9 mouse cellular contexts compared by ENCODE assay signal in genomic region chr11:79803006-79803405, GRCm38 (mm10).
DNase-seq lines count a peak whose midpoint lies in the region; ATAC-seq lines count a peak whose summit lies in the region.
"Had no signal": no experiment of that assay in that cellular context is flagged by ENCODE, and none has a peak within 500 bp of the region (broad histone marks: within the 10 kb centered on the region; RNA-seq: fewer than 3 reads in every experiment).

No protein-coding gene starts in this region.

- ATAC-seq in embryonic facial prominence, embryonic 12.5 days (ENCODE audit: insufficient number of reproducible peaks, insufficient read depth, low FRiP score, low TSS enrichment) = no peak
- peak; percentile 83 for ATAC-seq in intestine, embryonic 15.5 days
- no peak for ATAC-seq in liver, embryonic 11.5 days (replicated peaks; ENCODE audit: low FRiP score)

- peaks cover 38% of the 10 kb centered on the region for H3K4me1 ChIP-seq in embryonic facial prominence, embryonic 12.5 days
- peaks cover 42% of the 10 kb centered on the region for H3K4me1 ChIP-seq in embryonic facial prominence, embryonic 10.5 days
- peaks cover 23% of the 10 kb centered on the region for H3K4me1 ChIP-seq in intestine, embryonic 15.5 days (replicated peaks)
- H3K4me1 ChIP-seq in liver, embryonic 11.5 days (replicated peaks; ENCODE audit: control insufficient read depth, insufficient read depth, low read length) = peaks cover 3% of the 10 kb centered on the region; the same call in 1 of the 2 replicates

- no peak for DNase-seq in embryonic facial prominence, embryonic 10.5 days (ENCODE audit: low spot score)
- peak; percentile 61 to 73 for DNase-seq in right cerebral cortex, postnatal 10 days (ENCODE audit: low spot score in 2 of 2)
- no peak for DNase-seq in right cerebral cortex, postnatal 36 days (ENCODE audit: low spot score in 2 of 2)
- peak; percentile 78 to 89 for DNase-seq in lung, postnatal 4 days
- no peak for DNase-seq in adrenal gland, postnatal 4 days (ENCODE audit: low spot score in 2 of 2)
- DNase-seq in liver, embryonic 11.5 days (ENCODE audit: low spot score) = no peak

- H3K9me3 ChIP-seq in embryonic facial prominence, embryonic 12.5 days = no peaks in the 10 kb centered on the region
- peaks cover 8% of the 10 kb centered on the region; the same call in 1 of the 2 replicates for H3K9me3 ChIP-seq in embryonic facial prominence, embryonic 10.5 days
- no peaks in the 10 kb centered on the region for H3K9me3 ChIP-seq in intestine, embryonic 15.5 days
- no peaks in the 10 kb centered on the region for H3K9me3 ChIP-seq in liver, embryonic 11.5 days (ENCODE audit: control insufficient read depth, low read length)

- H3K36me3 ChIP-seq in embryonic facial prominence, embryonic 12.5 days = no peaks in the 10 kb centered on the region
- H3K36me3 ChIP-seq in embryonic facial prominence, embryonic 10.5 days (replicated peaks) = no peaks in the 10 kb centered on the region
- H3K36me3 ChIP-seq in intestine, embryonic 15.5 days = no peaks in the 10 kb centered on the region
- no peaks in the 10 kb centered on the region for H3K36me3 ChIP-seq in liver, embryonic 11.5 days (ENCODE audit: control insufficient read depth, insufficient read depth, low read length)
- H3K36me3 ChIP-seq: neural tube, embryonic 12.5 days had no signal

- no peaks in the 10 kb centered on the region; the same call in 1 of the 2 replicates for H3K27me3 ChIP-seq in embryonic facial prominence, embryonic 12.5 days
- peaks cover 64% of the 10 kb centered on the region for H3K27me3 ChIP-seq in embryonic facial prominence, embryonic 10.5 days (replicated peaks; ENCODE audit: low read depth, poor library complexity, severe bottlenecking)
- no peaks in the 10 kb centered on the region for H3K27me3 ChIP-seq in intestine, embryonic 15.5 days (replicated peaks)
- H3K27me3 ChIP-seq in liver, embryonic 11.5 days (replicated peaks; ENCODE audit: control insufficient read depth, insufficient read depth, low read length) = no peaks in the 10 kb centered on the region; the same call in 1 of the 2 replicates
- H3K27me3 ChIP-seq: neural tube, embryonic 12.5 days had no signal

- peak overlapping the region; percentile 65; the same call in 1 of the 2 replicates for H3K27ac ChIP-seq in embryonic facial prominence, embryonic 12.5 days
- no peak overlapping the region for H3K27ac ChIP-seq in embryonic facial prominence, embryonic 10.5 days (replicated peaks)
- peak overlapping the region; percentile 45 for H3K27ac ChIP-seq in intestine, embryonic 15.5 days
- no peak overlapping the region for H3K27ac ChIP-seq in liver, embryonic 11.5 days (ENCODE audit: low read depth, low read length)
- H3K27ac ChIP-seq: neural tube, embryonic 12.5 days had no signal

- no peak overlapping the region for H3K4me2 ChIP-seq in embryonic facial prominence, embryonic 12.5 days (replicated peaks)
- H3K4me2 ChIP-seq in intestine, embryonic 15.5 days (replicated peaks) = no peak overlapping the region
- H3K4me2 ChIP-seq in liver, embryonic 11.5 days = no peak overlapping the region
- H3K4me2 ChIP-seq: neural tube, embryonic 12.5 days had no signal

- 61% methylated on average over 5 of the region's 5 CpGs for WGBS in embryonic facial prominence, embryonic 12.5 days
- 83% methylated on average over 5 of the region's 5 CpGs for WGBS in embryonic facial prominence, embryonic 10.5 days
- WGBS in intestine, embryonic 15.5 days = 40% methylated on average over 5 of the region's 5 CpGs
- 69% methylated on average over 5 of the region's 5 CpGs for WGBS in liver, embryonic 11.5 days

- H3K4me3 ChIP-seq in embryonic facial prominence, embryonic 12.5 days = no peak overlapping the region
- H3K4me3 ChIP-seq in embryonic facial prominence, embryonic 10.5 days = no peak overlapping the region
- no peak overlapping the region for H3K4me3 ChIP-seq in intestine, embryonic 15.5 days (replicated peaks)
- H3K4me3 ChIP-seq in liver, embryonic 11.5 days (ENCODE audit: low read depth, low read length) = no peak overlapping the region
- H3K4me3 ChIP-seq: neural tube, embryonic 12.5 days had no signal

- no peak overlapping the region for H3K9ac ChIP-seq in embryonic facial prominence, embryonic 12.5 days
- H3K9ac ChIP-seq in intestine, embryonic 15.5 days = no peak overlapping the region
- H3K9ac ChIP-seq in liver, embryonic 11.5 days (ENCODE audit: low read depth, low read length) = no peak overlapping the region
- H3K9ac ChIP-seq: neural tube, embryonic 12.5 days had no signal

Comparison
In these comparisons a context has a peak if more than half of its experiments do, and no peak if none do; other contexts are left out.
1. H3K27ac ChIP-seq: peak in embryonic facial prominence, embryonic 12.5 days (single experiment) and intestine, embryonic 15.5 days (single experiment); none in embryonic facial prominence, embryonic 10.5 days (single experiment) and liver, embryonic 11.5 days (single experiment).
2. DNase-seq: peak in right cerebral cortex, postnatal 10 days (2 of 2) and lung, postnatal 4 days (2 of 2); none in embryonic facial prominence, embryonic 10.5 days (single experiment), right cerebral cortex, postnatal 36 days (0 of 2), adrenal gland, postnatal 4 days (0 of 2) and liver, embryonic 11.5 days (single experiment).